Mouse (Mus musculus): ENCODE measurements at regions not wholly inside any gene's neighbourhood (a gene's known extent, or its start where the extent isn't known, plus 50 kb on each side); places are given as distances from the start of the nearest gene placed in this dataset.

DNA sequence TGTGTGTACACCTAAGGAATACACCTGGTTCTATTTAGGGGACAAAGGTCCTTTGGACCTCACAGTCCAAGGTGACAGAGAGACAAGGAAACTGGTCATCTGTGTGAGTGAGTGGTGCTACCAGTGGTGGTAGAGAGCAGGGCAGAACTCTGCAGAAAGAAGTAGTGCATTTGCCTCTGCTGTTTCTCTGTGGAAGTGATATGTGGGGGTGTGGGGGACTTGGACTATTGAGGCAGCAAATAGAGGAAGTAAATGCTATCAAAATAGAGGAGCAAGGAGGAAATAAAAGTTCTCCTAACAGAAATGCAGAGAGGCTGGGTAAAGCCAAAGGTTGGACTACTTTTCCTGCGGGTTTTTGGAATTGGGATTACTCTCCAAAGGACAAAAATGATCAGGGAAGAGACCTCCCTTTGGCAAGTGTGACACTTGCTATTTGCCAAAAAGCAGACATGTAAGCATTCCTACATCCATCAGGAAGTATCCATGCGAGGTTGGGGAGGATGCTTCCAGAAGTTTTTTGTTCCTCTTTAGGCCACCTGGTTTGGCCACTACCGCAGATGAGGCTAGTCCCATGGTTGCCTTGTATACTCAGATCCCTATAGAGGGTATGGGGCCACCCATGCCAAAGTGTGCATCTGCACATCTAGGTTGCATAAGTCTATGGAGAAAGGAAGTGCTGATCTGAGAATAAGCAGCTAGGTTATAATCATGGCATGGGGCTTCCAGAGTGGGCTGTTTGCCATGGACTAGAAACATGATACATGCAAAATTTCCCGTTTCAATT lies 285.0 kb upstream of the Klf4 start:
- DNase-seq (ENCODE audit: low spot score) = no peak

DNA sequence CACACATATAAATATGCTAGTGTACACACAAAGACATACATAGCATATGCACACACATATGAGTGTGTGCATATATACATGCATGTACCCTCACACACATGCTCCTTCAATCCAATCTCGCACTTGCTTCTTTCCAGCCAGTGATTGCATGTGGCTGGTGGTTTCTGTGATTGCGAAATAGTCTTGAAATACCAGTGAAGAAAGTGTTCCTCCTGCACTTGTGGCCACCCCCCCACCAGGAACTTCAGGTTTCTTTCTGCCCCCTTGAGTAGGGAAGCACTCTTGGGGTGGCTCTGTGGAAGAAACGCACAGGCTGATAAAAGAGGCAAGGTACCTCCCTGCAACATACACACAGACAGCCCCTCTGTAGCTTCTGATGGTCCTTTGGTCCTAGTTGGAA lies 283.6 kb upstream of the Klf4 start:
- no peak for DNase-seq (ENCODE audit: low spot score)

DNA sequence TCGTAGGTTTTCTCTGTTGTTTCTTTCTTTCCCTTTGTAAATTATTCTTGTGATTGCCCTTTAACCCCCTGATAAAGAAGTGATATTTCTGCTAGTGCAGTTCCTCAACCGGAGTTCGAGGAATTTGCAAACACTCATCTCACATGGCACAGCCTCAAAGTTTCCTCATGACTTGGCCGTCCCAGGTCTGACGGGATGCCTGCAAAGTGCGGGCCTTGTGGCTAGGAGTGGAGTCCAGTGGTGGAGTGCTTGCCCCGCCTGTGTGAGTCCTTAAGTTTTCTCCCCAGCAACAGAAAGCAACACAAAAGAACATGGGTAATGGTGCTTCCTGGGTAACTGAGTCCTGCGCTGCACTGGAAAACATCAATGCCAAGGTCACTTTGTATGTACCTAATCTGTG lies 280.6 kb upstream of the Klf4 start:
- DNase-seq (ENCODE audit: low spot score) = no peak

DNA sequence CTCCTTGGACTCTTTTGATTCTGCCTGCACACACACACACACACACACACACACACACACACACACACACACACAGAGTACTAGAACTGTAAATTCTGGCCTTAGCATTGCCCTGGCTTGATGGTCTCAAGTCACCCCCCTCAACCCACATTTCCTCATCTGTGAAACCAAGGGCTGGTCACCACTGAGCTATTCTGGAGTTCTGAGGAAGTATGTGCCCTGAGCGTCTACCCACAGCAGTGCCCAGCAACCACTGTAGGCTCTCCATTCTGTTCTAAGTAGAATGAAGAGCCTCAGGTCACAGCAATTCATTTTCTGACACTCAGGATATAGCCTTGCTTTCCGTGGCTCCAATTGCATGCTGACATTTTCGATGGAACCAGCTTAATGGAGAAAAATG lies 279.4 kb upstream of the Klf4 start:
- DNase-seq (ENCODE audit: low spot score) = no peak

DNA sequence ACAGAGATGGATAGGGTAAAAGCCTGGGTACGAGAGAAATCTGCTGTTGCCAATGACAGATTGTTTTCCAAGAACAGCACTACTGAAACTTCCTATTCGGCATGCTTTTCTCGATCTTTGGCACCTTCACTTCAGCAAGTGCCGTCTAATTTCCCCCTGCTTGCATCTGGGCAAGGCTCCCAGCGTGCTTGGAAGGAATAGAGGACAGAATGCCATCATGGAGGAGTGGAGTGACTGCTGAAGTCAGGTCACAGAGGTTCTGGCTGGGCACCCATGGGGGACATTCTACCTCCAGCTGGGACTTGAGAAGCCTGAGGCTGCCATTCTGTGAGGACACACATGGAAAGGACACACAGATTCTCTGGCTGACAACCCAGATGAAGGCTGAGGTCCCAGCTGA lies 276.2 kb upstream of the Klf4 start:
- no peak for DNase-seq (ENCODE audit: low spot score)

DNA sequence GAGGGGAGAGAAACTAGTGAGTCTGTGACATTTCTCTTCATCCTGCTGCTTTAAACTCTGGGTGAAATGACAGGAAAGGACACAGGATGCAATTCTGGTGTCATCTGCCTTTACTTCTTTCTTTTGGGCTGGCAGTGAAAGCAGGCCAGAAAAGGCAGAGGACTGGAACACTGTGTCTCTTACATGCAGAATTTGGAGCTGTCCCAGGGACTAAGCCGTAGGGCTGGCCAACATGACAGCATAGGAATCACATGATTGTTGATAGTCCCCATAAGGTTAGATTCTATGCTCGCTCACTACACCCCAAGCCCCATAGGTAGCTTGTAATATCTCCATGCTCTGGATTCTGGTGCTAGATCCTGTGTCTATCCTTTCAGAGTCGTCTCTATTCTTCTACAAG lies 274.5 kb upstream of the Klf4 start:
- DNase-seq (ENCODE audit: low spot score) = no peak

DNA sequence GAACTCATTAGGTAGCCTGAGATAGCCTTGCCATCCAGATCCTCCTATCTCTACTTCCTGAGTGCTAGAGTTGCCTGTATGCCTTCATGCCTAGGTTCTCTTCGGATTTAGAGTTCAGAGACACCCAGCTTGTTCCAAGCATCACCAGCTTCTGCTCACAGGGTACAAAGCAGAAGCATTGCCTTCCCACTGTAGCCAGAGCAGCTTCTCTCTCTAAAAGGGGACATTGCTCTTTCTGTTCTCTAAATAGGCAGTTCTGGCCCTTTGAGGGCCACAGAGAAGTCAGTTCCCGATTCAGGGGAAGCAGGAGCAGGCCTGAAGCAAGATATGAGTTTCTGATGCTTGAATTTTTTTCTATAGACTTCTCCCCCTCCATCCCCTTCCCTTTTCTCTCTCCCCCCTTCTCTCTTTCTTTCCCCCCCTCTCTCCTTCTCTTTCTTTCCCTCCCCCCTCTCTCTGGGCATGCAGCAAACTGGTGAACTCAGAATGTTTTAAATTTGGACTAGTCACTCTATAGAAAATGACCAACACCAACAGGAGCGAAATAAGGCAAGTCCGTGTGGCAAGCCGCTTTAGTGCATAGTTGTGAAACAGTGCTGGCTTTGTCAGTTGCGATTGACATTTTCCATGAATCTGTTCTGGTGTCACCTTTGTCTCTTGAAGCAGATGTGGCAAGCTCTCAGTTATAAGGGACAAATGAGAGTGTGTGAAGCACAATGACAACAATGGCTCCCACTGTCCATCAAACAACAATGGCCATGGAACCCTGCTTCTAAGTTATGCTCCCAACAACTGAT lies 273.2 kb upstream of the Klf4 start:
- no peak for DNase-seq (ENCODE audit: low spot score)

DNA sequence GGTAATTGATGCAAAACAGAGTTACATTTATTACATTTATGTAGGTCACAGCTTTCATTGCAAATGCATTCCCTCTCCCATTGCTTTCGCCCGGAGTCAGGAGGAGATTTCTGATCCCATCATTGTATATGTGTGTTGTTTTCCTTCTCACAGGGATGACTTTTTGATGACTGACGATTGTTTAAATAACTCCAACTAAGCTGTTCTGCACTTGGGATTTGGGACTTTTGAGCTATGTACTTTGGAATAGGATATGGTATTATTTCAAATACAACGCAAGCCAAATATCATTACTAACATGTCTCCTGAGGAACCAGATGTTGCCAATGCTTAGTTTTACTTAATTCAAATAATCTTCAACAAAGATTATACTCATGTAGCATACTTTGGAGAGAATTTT lies 269.8 kb upstream of the Klf4 start:
- DNase-seq (ENCODE audit: low spot score) = no peak

DNA sequence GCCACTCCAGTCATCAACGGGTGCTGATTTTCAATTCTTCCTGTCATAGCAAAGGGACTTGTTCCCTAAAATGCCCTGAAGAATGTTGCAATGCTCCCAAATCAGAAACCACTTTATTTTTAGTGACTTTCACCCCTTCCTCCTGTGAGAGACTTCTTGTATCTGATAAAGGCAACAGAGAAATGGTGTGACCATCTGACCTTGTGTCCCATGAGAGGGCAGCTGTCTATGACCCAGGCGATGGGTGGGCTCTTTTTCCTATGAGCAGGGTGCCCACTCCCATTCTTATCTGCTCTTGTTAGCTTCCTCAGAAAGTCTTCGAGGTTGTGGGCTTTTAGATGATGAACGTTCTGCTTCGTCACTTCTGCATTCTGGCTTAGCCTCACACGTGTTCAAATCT lies 265.8 kb upstream of the Klf4 start:
- no peak for DNase-seq (ENCODE audit: low spot score)

DNA sequence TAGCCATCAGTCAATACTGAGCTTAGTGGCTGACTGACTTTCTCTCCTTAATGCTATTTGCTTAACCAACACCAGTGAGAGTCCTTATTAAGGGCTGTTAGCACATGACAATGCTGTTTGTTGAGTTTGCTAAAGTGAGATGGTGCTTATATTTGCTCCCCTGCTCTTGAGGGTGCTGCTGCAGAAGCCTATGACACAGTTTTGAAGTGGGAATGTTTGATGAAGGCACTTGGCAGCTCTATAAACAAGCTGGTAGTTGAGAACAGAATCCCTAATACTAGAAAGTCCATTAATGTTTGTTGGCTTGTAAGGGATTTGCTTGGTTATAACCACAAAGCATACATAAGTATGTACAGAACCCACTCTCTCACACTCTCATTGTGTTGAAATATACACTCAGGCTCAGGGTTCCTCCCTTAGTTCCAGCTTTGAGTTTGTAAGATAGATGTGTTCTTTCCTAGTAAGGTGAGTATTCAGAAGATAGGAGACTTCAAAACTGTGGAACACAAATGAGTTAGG lies 249.1 kb upstream of the Klf4 start:
- DNase-seq (ENCODE audit: low spot score) = no peak

DNA sequence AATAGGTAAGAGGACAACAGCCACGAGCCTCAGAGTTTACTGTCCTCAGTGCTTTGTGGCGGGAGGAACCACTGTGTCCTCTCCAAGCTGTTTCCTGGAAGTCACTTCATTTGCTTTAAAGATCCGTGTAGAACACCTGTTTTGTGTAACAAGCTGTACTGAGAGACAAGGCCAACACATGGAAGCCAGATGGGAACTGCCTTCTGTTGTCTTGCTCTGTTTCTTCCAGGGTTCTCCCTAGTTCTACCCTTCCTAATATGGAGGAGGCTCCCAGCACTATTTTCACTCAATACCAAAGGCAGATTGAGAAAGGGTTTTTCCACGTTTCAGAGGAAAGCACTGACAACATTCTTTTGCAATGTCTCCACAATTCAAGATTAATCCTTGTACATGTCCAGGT lies 247.3 kb upstream of the Klf4 start:
- DNase-seq (ENCODE audit: low spot score) = no peak

DNA sequence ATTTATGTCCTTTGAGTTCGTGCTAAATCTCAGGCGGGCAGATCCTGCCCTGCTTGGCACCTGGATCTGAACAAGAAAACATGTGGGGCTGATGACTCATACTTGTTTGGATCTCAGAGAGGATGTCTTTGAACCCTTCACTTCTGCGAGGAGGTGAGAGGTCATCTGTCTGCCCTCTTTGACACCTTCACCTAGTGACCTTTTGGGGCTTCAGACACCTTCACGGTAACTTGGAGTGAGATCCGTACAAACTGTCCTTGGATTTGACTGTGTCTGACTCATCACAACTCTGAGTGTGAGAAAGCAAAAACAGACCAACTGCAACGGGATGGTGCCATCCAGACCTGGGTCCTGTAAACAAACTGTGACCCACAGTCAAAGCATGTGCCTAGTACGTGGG lies 243.6 kb upstream of the Klf4 start:
- no peak for DNase-seq (ENCODE audit: low spot score)

DNA sequence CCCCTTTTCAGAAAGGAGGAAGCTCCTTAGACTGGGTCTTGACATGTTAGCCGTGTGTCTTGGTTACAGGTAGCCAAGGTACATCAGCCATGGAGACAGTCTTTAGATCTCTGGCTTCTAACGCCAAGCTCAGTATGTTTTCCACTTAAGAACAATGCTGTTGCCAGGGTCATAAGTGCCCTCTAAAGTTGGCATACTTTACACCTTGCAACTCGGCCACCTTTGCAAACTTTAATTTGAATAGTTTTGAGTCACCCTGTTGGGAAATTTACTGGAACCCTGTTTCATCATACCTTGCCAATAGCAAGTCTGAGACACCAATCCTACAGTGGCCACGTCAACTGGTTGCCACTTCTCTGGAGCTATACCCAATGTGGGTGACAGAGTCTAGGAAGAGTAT lies 242.3 kb upstream of the Klf4 start:
- DNase-seq (ENCODE audit: low spot score) = no peak

DNA sequence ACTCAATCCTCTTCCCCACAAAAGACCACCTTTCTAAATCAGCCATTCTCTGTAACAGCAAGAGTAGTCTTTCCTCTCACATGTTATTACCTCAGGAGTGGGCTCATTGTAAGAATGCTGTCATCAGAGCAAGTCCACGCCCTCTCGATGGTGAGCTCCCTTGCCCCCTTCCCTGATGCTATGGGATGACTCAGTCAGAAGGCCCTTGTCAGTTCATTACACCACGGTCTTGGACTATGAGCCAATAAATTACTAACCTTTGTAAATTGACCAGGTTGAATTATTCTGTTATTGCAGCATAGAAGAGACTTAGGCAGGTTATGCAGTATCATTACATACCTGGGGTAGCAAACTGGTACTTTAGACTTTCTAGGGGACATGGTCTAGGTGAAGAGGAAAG lies 237.4 kb upstream of the Klf4 start:
- DNase-seq (ENCODE audit: low spot score) = no peak

DNA sequence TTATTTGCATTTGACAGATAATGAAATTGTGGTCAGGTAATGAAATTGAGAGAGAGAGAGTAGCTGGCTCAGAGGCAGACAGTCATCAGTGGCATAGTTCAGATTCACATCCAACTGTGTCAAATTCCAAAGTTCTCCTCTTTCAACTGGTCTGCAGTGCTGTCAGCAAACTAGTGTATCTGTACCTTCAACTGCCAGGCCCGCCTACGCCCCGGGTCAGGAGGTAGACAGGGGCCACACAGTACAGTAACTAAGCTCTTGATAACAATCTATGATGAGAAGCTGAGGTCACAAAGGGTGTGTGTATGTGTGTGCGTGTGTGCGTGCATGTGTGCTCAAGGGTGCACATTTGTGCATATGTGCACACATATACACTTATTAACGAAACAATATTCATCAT lies 236.1 kb upstream of the Klf4 start:
- no peak for DNase-seq (ENCODE audit: low spot score)

DNA sequence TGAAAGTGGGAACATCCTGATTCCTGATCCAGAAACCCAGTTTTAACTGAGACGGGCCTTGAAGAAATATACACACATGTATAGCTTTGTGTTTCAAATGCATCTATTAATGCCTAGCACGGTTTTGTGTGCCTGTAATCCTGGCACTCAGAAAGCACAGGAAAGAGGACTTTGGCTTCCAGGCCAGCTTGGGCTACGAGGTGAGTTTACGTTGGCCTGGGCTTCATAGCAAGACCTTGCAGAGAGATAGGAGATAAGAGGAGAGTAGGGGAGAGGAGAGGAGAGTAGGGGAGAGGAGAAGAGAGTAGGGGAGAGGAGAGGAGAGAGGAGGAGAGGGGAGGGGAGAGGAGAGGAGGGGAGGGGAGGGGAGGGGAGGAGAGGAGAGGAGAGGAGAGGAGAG lies 234.9 kb upstream of the Klf4 start:
- no peak for DNase-seq (ENCODE audit: low spot score)

DNA sequence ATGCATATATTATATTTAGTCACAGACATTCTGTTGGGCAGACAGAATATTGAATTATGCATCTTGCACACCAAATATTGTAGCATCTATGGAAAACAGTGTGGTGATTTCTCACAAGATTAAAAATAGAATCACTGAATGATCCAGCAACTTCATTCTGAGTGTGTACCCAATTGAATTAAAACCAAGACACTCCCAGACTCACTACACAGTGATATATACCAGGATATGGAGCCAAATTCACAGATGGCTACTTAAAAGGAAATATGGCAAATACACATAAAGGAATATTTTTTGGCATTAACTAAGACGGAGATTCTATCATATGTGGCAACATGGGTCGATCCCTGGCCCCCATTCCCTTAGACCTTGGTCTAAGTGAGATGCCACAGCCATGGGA lies 233.5 kb upstream of the Klf4 start:
- no peak for DNase-seq (ENCODE audit: low spot score)

DNA sequence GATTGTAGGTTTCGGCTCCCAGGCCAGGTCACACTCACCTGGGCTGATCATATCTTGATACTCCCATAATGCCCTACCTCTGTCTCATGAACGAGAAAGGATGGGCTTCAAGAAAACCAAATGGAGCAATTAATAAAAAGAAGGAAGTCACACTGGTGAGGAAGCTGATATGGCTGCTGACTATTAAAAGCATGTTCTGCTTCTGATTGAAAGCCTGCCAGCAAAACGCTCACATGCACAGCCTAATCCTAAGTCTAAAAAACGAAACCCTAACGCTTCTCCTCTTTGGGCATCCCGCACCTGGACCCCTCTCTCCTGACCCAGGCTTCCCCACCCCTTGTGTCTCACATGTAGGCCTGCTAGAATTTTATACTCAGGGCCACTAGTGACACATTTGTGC lies 230.8 kb upstream of the Klf4 start:
- DNase-seq (ENCODE audit: low spot score) = no peak

DNA sequence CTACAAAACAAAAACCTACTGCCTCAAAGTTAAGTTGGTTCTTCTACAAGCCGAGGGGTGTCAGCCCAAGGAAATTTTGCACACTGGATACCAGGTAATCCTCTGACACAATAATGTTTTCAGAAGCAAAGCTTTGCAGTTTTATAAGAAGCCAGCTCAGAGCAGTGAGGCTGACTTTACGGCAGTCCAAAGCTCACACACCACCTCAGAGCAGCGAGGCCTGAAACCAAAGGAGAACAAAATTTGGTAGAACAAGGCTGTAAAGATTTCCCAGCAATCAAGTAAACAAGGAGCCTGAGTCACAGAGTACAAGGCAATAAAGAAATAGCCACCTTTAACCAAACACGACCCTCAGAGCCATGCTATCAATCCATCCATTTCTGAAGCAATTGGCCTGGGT lies 230.1 kb upstream of the Klf4 start:
- no peak for DNase-seq (ENCODE audit: low spot score)

DNA sequence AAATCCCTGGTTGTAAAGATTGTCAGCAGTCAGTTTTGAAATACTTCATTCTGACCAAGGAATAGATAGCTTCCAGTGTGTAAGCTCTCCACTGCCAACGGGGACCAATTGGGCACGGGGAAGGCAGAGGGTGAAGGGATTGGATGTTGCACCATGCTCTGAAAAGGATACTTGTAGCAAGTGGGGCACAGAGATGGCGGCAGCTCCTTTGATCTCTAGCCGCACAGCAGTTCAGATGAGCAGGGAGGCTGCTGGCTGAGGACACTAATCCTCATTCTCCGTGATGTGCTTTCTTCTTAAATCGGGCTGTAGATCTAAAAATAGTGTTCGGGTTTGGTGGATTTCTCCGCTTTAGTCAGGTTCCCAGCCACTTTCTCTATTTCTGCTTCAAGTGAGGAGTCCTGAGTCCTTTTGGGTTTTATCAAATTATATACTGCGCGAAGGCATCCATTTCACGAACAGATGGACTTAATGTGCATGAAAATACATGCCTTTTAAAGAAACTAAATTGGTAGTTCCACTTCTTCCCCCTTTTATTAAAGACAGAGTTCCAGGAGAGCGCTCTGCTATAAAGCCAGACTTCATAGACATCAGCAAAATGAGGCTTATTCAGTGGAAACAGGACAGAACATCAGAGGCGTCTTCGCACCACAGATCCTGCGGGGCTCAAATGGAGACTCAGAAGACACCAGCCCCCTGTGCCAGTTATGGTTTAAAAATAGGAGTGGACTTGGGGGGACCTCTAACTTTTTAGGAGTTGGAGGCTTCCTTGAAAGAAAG lies 225.1 kb upstream of the Klf4 start:
- DNase-seq (ENCODE audit: low spot score) = no peak

DNA sequence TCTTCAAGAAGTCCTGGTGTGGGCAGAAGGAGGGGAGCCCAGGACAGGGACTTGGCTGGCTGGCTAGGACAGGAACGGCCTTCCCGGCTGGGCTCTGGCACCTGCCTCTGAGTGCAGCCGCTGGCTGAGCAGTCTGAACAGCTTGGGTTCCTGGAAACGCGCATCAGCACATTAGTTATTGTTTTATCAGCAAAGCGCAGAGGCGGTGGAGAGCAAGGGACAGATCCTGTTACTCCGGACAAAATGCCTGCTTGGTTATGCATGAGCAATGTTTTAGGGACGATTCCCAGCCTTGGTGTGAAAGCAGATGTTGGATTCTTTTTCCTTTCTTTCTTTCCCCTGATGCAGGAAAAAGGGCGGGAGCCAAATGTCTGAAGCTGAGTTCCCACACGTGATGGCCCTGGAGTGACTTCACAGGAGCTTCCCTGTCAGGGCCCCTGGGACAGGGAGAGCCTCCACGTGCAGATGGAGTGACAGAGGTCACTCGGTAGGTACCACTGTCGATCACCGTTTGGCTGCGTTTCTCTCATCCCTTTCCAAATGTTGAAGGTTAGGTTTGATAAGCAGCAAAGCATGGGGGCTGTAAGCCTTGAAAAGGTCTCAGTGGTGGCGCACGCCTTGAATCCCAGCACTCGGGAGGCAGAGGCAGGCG lies 217.8 kb upstream of the Klf4 start:
- no peak for DNase-seq (ENCODE audit: low spot score)

DNA sequence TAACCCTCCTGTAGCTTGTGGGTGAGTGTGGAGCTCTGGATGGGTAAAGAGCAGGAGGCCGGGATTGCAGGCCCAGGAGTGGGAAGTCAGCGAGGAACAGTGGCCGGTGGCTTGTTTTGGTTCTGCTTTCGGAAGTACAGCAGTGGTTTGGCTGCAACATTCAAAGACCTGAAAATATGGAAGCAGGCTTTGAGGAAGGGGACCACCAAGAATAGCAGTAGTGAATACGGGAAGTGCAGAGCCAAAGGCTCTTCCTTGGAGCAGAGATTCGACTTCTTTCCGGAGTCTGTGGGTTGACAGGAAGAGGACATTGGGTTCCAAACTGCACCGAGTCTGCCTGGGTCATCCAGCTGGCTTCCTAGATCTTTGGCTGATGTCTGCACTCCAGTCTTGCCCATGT lies 209.1 kb upstream of the Klf4 start:
- DNase-seq (ENCODE audit: low spot score) = no peak
